Mouse (Mus musculus): ENCODE data around the gene Dennd6a.
A peak's percentile ranks its signal among the peaks of the same experiment; 100 is the strongest.
"Not testable (repeated sequence)": the region's sequence is repeated elsewhere in the genome, so short reads cannot be mapped to it uniquely, and the experiment has no call there.

The Dennd6a gene

DNA sequence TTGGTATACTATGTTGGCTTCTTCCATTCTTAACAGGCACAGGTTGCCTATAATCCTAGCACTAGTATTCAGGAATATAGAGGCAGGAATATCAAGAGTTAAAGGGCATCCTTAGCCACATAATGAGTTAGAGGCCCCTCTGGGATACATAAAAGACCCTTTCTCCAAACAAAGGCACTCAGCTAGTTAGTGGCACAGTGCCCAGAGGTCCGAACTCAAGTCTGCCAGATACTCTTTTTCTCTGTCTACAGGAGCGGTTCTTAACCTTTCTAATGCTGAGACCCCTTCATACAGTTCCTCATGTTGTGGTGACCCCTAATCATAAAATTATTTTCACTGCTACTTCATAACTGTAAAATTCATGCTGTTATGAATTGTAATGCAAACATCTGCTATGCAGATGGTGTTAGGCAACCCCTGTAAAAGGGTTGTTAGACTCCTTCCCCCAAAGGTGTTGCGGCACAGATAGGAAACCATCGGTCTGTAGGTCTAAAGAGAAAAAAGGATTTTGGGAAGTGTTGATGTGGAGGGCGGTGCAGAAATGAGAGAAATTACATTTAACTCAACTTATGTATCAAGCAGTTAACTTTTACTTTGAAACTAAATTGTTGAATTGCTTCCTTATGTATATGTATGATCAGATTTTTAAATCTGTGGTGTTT, 72.5 kb downstream of the Dennd6a start:
- DNase-seq, result no peak

DNA sequence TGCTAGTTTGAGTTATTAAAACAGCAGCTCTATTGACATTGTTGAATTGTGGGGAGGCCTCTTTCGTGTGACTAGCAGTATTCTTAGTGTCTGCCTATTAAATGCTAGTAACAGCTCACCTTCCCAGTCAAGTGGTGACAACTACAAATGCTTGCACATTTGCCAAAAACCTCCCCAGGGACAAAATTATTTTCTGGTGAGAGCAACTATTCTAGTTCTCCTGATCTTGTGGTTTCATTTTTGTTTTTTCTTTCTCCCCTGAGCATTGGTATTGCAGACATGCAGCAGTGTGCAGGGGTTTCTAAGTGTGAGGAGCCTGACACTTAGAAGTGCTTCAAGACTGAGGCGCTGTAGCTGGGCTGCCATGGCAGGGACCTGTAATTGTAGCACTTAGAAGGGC, 74.2 kb downstream of the Dennd6a start:
- DNase-seq, result no peak

DNA sequence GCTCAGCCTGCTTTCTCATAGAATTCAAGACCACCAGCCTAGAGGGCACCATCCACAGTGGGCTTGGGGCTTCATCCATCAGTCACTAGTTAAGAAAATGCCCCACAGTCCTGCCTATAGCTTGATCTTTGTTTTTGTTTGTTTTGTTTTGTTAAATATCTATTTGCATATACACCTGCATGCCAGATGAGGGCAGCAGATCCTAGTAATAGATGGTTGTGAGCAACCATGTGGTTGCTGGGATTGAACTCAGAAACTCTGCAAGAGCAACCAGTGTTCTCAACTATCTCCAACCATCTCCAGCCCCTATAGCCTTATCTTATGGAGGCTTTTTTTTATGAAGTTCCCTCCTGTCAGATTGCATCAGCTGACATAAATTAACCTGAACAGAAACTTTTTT, 78.2 kb downstream of the Dennd6a start:
- no peak for DNase-seq

DNA sequence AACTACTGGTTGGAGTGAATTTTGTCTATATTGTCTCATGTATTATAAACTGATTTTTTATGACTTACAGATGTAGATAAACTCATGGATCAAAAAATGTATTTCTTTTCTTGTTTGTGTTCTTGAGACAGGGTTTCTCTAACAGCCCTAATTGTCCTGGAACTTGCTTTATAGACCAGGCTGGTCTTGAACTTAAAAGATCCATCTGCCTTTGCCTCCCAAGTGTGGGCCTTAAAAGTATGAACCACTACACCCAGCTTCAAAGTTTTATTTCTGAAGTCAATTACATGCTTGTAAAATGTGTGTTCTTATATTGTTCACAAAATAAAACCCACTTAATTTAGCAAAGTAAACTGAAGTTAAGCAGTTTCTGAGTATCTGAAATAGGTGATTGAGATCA, 84.5 kb downstream of the Dennd6a start:
- DNase-seq, result no peak

DNA sequence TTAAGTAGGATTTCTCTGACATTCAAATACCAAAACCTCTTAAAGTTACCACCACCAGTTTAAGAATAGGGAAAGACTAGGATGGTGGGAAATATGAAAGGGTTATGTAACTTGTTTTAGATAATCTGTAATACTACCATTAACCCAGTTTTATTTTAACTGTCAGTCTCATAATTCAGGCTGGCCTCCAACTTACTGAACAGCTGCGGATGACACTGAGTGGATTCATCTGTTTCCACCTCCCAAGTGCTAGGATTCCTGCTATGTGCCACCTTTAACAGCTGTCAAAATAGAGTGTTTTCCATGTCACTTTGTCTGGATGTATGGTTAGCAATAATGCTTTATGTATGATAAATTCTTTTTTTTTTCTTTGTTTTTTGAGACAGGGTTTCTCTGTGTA, 86.6 kb downstream of the Dennd6a start:
- no peak for DNase-seq

DNA sequence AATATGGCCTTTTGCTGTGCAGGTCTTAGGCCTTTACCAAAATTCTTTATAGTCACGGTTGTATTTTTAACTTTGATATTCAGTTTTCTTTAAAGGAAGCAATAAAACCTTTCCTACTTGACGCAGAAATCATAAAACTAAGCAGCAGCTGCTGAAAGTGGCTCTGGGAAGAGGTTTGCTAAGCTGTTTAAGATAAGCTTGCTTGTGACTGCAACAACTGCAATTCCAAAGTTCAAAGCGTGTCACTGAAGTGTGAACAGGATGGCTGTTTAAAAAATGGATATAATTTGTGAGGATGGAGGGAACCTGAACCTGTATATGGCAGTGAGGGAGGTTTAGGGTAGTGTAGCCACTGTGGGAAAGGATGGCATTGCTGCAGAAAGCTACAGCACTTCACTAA, 88.4 kb downstream of the Dennd6a start:
- no peak for DNase-seq

DNA sequence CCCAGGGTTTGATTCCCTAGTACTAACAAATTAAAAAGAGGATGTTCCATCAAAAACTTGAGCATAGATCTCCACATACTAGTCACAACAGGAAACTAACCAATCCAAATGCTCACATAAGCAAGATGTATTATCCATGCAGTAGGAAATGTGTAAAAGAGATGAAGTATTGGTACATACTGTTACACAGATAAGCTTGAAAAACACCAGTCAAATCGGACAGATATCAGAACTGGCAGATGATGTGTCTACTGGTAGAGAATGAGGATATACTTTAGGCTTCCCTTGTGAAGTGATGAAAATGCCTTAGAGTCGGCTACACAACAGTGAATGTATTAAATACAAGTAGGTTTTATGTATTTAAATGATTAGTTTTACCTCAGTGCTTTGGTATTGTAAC, 88.8 kb downstream of the Dennd6a start:
- no peak for DNase-seq

DNA sequence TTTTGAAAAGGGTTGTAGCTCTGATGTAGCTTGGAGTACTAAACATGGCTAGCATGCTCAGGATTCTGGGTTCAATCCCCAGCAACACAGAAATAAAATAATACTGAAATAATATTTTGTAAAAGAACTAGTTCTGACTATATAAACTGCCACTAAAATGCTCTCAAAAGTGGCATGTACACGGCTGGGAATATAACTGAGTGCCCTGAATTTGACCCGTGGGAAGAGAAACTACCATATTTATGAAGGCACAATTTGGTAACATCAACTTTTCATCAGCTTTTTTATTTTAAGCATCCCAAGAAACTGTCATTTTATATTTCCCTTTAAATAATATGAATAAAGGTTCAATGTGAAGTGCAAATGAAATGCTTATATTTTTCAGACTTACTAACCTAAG, 90.2 kb downstream of the Dennd6a start:
- DNase-seq, result no peak

DNA sequence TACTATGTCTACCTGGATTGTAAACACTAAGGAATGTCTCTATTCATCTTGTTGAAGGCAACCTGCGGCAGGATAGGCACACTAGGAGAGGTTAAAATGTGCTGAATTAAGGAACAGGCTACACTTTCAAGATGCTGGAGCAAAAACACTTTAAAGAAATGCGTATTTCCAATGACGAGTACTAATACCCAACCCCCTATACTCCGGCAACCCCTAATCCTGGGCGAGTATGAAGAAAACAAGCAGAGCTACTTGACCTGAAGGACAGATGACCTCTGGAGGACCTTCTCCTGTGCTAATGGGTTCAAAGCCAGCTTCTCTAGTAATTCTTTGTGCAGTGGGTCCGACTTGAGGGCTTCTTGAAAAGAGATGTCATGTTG, 94.3 kb downstream of the Dennd6a start:
- no peak for DNase-seq

DNA sequence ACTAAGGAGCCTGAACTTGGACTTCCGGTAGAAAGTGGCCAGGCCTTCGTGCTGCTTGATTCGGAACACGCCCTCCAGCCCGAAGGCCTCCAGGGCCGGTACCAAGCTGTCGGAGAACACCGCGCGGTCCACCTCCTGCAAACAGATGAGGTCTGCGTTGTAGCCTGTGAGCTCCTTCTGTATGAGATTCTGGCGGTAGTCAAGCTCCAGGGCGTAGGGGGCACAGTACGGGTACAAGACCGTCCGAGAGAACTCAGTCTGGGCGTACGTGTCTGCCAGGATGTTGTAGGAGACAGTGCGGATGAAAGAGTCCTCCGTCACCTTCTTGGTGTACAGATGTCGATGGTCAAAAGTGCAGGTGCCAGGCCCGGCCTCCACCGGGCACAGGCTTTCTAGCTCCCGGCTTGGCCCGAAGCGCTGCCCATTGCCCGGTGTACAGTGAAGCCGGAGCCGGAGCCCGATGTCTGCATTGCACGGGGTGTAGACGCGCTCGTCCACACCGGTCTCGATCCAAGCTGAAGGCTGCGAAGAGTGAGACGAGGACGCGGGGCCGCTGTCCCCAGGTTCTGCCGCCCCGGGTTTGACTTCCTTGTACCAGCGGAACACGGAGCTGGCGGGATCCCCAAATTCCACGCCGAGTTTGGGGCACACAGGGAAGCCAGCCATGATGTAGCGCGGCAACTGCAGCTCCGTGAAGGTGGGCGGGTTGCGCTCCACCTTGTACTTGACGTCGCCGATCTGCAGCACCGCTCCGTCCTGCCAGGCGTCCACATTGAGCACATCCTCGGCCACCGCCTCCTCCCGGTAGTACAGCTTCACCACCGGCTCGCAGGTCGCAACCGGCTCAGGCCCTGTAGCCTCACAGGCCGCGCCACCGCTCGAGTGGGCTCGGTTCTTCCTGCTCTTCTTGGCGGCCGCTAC, 95.0 kb downstream of the Dennd6a start:
- DNase-seq, result peak; percentile 17 to 38

DNA sequence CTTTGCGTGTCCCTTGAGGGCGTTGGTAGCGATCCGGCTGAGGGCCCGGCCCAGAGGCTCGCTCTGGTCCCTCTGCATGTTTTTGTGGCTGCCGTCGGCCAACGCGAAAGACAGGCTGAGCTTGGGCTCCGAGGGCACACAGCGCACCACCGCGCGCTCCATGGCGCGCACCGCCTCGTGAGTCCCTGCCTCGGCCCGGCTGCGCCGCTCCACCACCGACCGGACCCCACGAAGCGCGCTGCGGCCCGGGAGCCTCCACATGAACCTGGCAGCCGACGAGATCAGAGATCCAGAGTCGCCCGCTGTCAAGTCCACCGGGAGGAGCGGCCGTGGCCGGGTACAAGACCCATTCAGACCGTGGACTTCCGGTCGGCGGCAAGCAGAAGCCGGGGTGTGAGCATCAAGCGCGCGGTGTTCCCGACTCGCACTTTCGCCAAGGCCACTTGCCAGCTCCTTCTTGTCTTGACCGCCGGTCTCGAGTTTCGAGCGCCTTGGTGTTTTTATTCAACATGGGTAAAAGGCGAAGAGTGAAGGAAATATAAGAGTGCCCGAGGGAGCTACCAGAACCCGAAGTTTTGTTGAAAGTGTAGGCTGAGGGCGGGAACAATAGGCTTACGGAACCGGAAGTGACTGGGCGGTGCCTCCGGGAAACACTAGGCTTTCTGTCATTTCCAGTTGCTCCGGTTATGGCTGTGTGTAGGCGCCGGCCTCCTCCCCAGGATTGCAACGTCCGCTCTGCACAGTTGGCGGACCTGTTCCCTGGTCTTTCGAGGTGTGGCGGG, 95.8 kb downstream of the Dennd6a start, which contains the start of gene Pde12:
TSS of gene Pde12 (minus strand) at position 592 of the 782 bp plus-strand sequence.
- DNase-seq, result peak; percentile 87 to 89

DNA sequence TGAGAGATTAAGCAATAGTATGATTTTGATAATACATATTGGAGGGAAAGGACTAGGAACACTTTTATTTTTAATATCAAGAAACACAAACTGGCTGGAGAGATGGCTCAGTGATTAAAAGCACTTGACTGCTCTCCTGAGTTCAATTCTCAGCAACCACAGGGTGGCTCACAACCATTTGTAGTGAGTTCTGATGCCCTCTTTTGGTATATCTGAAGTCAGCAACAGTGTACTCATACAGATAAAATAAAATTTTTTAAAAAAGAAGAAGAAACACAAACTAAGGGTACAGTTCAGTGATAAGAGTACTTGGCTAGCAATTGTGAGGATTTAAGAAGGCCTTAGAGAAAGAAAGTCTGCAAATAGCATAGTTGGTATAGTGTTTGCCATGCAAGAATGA, 97.3 kb downstream of the Dennd6a start:
- DNase-seq, result no peak

DNA sequence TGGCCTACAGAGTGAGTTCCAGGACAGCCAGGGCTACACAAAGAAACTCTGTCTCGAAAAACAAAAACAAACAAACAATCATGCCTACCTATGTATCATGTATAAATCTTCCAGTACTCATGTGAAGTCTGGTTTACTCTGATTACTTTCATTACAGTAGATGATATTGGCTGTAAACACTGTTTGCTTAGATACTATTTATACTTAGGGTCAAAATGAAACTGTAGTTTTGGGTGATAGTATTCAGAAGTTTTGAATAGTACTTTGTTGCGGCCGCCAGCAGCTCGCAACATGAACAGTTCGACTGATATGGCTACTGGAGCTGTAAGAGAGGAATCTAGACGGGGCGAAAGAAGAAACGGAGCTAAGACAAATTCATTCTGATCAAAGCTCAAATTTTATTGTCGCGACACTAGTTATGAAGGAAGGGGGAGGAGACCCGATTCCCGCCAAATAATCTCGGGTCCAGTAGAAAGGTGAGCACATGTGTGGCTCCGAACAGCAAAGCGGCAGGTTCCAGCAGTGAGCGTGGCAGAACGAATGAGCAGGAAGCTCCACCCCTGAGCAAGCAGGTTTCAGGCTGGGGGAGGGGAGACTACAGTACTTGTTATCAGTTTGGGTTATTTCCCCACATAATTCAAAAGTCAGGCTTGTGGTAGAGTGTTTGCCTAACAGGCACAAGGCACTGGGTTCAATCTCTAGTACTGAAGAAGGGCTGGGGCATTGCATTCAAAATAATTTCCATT, 98.4 kb downstream of the Dennd6a start:
- DNase-seq, result not testable (repeated sequence)

DNA sequence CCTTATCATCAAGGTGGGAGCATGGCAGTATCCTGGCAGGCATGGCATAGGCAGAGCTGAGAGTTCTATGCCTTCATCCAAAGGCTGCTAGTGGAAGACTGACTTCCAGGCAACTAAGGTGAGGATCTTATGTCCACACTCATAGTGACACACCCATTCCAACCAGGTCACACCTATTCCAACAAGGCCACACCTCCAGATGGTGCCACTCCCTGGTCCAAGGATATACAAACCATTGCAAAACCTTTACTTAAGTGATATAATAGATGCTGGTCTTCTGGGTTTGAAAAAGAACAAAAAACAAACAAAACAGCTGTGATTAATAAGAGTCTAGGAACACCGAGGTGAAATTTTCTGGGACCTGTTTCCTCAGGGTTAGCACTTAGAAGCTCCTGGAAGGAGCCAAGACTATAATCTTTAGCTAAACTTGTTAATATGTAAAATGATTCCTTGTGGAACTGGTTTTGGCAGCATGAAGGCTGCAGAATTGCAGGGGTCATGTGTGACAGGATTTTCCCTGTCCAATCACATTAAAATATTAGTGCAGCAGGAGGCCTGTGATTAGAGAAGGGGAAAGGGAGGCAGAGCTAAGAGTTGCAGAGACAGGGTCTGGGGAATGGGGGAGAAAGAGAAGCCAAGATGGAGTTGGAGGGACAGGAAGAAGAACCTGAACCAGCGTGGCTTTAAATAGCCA, 101.0 kb downstream of the Dennd6a start:
- not testable (repeated sequence) for DNase-seq

DNA sequence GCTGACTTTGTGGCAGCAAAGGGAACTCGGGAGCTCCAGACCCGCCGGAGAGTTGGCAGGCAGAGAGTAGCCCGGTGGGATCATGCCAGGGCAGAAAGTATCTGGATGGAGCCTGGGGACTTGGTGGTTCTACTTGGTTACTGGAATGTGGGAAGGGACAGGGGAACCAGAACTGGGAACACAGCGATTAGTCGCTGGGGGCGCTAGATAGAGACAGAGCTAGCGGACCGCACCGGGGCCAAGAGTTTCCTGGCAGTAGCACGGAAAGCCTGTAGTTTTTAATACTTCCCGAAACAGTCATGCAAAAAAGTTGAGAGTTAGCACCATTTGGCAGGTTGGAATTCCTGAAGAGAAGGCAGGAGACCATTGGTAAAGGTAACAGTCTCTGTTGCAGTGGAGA, 101.7 kb downstream of the Dennd6a start:
- DNase-seq, result peak in 1 of 2 experiments; percentile 8

DNA sequence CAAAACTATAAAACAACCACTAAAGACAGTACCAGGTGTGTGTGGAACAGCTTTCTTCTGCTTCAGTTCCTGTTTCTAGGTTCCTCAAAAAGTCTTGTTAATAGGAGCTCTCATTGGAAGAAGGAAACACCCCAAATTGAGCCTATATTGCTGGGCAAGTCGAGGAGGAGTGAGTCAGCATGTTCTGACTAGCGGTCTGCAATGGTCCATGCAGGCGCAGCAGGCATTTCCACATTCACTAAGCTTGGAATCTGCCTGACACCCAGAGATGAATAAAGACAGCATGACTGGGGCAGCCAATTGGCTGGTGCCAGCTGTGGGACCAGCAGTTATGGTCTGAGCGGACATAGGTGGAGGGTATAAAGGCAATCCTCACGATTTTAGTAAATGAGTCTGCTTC, 102.1 kb downstream of the Dennd6a start:
- DNase-seq, result no peak

Measured in cerebellum, adult 18-20 months (tissue).